Mouse (Mus musculus) small intestine, adult 2 months (tissue): Measurements from ENCODE around the gene Ndel1. TPM values are rescaled to one million over a fixed set of nuclear protein-coding genes. Genes with fewer than 3 reads are reported as not detected.

Experiments used
- H3K27ac ChIP-seq: fragments of 200-500 bp; 2 replicates; pipeline ENCODE4 v1.5.1; 2012; ENCODE audit warnings: low read depth, low read length, control low read depth, inconsistent platforms; ENCODE audit not compliant: insufficient read depth
- H3K27me3 ChIP-seq: fragments of 200-500 bp; 2 replicates; pipeline ENCODE4 v1.6.1; 2012; ENCODE audit warnings: mild to moderate bottlenecking, moderate library complexity, low read length, inconsistent platforms; ENCODE audit not compliant: control insufficient read depth, insufficient read depth
- H3K36me3 ChIP-seq: fragments of 200-500 bp; 2 replicates; pipeline ENCODE4 v1.6.1; 2012; ENCODE audit warnings: mild to moderate bottlenecking, low read length, control low read depth, inconsistent platforms; ENCODE audit not compliant: control insufficient read depth, insufficient read depth
- H3K4me1 ChIP-seq: fragments of 200-500 bp; 2 replicates; pipeline ENCODE4 v1.6.1; 2012; ENCODE audit warnings: low read length, inconsistent platforms, mixed read lengths; ENCODE audit not compliant: control insufficient read depth, insufficient read depth, insufficient read length
- H3K4me3 ChIP-seq: fragments of 200-500 bp; 2 replicates; pipeline ENCODE4 v1.5.1; 2012; ENCODE audit warnings: low read depth, mild to moderate bottlenecking, control low read depth, inconsistent platforms, low read length, moderate library complexity
- CTCF ChIP-seq: fragments of 200-500 bp; IDR thresholded peaks from 2 replicates; pipeline ENCODE4 v1.5.1; 2012; ENCODE audit warnings: low read depth, mild to moderate bottlenecking, control low read depth, inconsistent platforms, low read length, moderate library complexity, mixed read lengths; ENCODE audit not compliant: insufficient replicate concordance, insufficient read length; ENCODE audit errors: extremely low read depth
- POLR2A ChIP-seq: fragments of 200-500 bp; IDR thresholded peaks from 2 replicates; pipeline ENCODE4 v1.6.1; 2012; ENCODE audit warnings: low read depth, mild to moderate bottlenecking, control low read depth, inconsistent platforms, low read length, moderate library complexity
- WGBS: fragments of 180-500 bp; shearing (Covaris S2); methylation state at CpG from one replicate; pipeline ENCODE4 v1.1.7; 2018; 5-methylcytosine and 5-hydroxymethylcytosine counted together
- polyA plus RNA-seq: library from polyadenylated mRNA; depleted of rRNA; stranded (reverse); fragments of >200 nt; gene quantifications from 2 replicates; pipeline ENCODE4 v1.2.3, GENCODE M21; 2012; rRNA removed

Gene Ndel1
- polyA plus RNA-seq, 1 experiment = 36.8 TPM

DNA sequence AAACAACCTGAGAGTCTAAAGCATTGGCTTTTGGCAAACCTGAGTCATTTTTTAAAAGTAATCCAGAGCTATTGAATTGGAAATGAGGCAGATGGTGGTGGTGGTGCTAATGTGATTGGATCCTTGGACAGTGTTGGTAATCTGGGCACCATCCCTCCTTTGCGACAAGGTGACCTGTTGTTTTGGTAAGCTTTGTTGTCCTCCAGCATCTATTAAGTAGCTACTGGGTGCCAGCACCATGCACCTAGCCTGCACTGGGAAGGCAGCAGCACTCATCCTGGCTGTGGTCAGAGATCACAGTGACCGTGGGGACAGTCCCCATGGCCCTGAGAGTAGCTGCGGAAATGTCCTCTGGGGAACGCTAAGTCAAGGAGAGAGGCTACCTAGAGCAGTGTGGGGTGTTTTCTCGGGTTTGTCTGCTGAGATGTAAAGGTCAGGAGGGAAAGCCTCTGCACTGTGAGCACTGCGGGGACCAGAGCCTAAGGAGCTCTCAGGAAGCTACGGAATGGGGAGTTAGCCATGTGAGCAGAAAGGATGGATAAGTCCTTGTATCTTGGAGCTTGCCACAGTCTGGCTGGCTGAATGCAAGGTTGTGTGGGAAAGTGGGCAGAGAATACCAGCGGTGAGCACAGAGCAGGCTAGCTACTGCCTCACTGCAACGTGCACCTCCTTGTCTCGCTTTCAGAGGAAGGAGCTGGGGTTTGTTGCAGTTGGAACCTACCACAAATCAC, 91.8 kb downstream of the Ndel1 start:
- Histone ChIP-seq H3K36me3 (no peaks in the 10 kb centered on the region), H3K27me3 (no peaks in the 10 kb centered on the region), H3K27ac (no peak overlapping the region), H3K4me3 (no peak overlapping the region), H3K4me1 (no peaks in the 10 kb centered on the region)
- WGBS = 85% methylated on average over 10 of the region's 10 CpGs
- TF ChIP-seq POLR2A (no peak), CTCF (no peak)

DNA sequence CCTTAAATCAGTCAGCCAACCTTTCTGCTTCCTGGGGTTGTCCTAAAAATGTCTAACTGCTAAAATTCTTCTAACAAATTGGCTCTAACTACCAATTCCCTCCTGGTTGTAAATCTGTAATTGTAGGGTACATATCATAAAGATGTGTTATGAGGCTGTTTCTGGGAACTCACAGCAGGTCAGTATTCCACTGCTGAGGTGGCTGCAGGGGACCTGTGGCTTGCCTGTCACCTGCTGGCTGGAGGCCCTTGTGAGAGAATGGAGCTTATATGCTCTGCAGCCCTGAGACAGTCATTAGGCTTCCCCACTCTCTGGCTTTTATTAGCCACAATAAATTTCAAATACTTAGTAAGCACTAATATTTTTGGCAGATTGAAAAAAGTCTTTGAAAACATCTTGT, 92.8 kb downstream of the Ndel1 start:
- no peak for TF ChIP-seq CTCF
- TF ChIP-seq POLR2A = no peak

DNA sequence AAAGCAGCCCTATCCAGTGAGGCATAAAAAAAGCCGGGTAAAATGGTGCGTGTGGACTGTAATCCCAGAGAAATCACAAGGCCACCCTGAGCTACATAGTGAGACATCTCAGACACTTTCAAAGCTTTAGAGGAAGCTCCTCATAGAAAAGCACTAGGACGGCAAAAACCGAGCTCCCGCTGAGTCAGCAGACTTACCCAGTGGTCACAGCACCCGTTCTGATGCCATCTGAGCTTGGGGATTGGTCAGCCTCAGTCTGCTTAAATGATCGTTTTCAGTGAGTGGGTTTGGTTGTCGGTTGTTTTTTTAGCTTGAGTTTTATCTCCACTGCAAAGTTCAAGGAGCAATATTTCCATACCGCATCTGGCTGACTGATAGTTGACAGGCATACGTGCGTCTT, 93.7 kb downstream of the Ndel1 start:
- TF ChIP-seq CTCF (no peak), POLR2A (no peak)
- 62% methylated on average over 11 of the region's 11 CpGs for WGBS
- no peak overlapping the region for H3K4me3 ChIP-seq
- no peak overlapping the region for H3K27ac ChIP-seq
- no peaks in the 10 kb centered on the region for H3K4me1 ChIP-seq
- no peaks in the 10 kb centered on the region for H3K27me3 ChIP-seq
- no peaks in the 10 kb centered on the region for H3K36me3 ChIP-seq

More for the DNA sequence above, 92.8 kb downstream of the Ndel1 start:
- H3K27ac ChIP-seq = no peak overlapping the region
- no peaks in the 10 kb centered on the region for H3K36me3 ChIP-seq
- no peaks in the 10 kb centered on the region for H3K4me1 ChIP-seq
- H3K27me3 ChIP-seq = no peaks in the 10 kb centered on the region
- H3K4me3 ChIP-seq = no peak overlapping the region

DNA sequence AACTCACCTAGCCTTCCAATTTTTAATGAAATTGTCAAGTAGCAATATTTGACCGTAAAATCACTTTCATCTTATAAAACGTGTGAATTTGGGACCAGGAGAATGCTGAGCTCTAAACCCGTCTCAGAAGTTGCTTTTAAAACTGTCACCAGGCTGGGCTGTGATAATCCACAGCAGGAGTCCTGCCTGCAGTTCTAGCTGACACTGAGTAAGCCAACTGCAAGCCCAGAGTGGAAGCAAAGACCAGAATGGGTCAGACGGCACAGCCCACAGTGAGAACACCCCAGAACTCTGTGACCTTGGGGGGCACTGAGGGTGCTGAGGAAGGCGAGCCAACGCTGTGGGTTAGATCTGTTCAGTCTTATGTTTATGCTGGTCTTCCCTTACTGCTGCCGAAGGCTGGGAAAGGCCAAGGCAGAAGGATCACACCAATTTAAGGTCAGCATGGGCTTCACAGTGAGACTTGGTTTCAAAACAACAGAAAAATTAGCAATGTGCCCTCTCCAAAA, 95.5 kb downstream of the Ndel1 start:
- no peak overlapping the region for H3K4me3 ChIP-seq
- TF ChIP-seq CTCF (no peak), POLR2A (no peak)
- no peaks in the 10 kb centered on the region for H3K36me3 ChIP-seq
- WGBS = 80% methylated on average over 7 of the region's 7 CpGs
- no peaks in the 10 kb centered on the region for H3K27me3 ChIP-seq
- no peaks in the 10 kb centered on the region for H3K4me1 ChIP-seq
- no peak overlapping the region for H3K27ac ChIP-seq

Other genes with a start within 250 kb of the Ndel1 start
- gene Myh10, start 180.3 kb downstream of the Ndel1 start, polyA plus RNA-seq = 3.9 and 6.8 TPM in 2 replicates
- gene Rnf222, start 16.7 kb upstream of the Ndel1 start, polyA plus RNA-seq = not detected in 2 replicates
- gene Rpl26, start 29.7 kb upstream of the Ndel1 start, polyA plus RNA-seq = 513 and 614 TPM in 2 replicates
- gene Odf4, start 55.2 kb upstream of the Ndel1 start, polyA plus RNA-seq = not detected in 2 replicates
- gene Arhgef15, start 85.6 kb upstream of the Ndel1 start, polyA plus RNA-seq = 9.9 and 19.5 TPM in 2 replicates
- 13.7 and 21.5 TPM in 2 replicates for gene Slc25a35, start 96.3 kb upstream of the Ndel1 start, polyA plus RNA-seq
- gene Rangrf, start 103.3 kb upstream of the Ndel1 start, polyA plus RNA-seq = 21.2 and 29.7 TPM in 2 replicates
- gene Pfas, start 136.6 kb upstream of the Ndel1 start, polyA plus RNA-seq = 4.7 and 6.0 TPM in 2 replicates
- gene Ctc1, start 144.1 kb upstream of the Ndel1 start, polyA plus RNA-seq = 14.0 and 20.0 TPM in 2 replicates
- 15.5 and 30.8 TPM in 2 replicates for gene Aurkb, start 173.8 kb upstream of the Ndel1 start, polyA plus RNA-seq
- 13.2 and 28.5 TPM in 2 replicates for gene Borcs6, start 187.9 kb upstream of the Ndel1 start, polyA plus RNA-seq
- 11.8 and 12.8 TPM in 2 replicates for gene Tmem107, start 198.9 kb upstream of the Ndel1 start, polyA plus RNA-seq
- gene Vamp2, start 216.6 kb upstream of the Ndel1 start, polyA plus RNA-seq = 33.5 and 84.4 TPM in 2 replicates
- gene Per1, start 223.4 kb upstream of the Ndel1 start, polyA plus RNA-seq = 5.4 and 13.9 TPM in 2 replicates
- 1.1 and 1.7 TPM in 2 replicates for gene Hes7, start 248.5 kb upstream of the Ndel1 start, polyA plus RNA-seq